Mouse (Mus musculus): ENCODE data around the gene Irf4. TPM values are rescaled to one million over a fixed set of nuclear protein-coding genes. Genes with fewer than 3 reads are reported as not detected.

Irf4 gene
- total RNA-seq, 2 experiments from 2014 or later = 0.90 to 1.5 TPM

DNA sequence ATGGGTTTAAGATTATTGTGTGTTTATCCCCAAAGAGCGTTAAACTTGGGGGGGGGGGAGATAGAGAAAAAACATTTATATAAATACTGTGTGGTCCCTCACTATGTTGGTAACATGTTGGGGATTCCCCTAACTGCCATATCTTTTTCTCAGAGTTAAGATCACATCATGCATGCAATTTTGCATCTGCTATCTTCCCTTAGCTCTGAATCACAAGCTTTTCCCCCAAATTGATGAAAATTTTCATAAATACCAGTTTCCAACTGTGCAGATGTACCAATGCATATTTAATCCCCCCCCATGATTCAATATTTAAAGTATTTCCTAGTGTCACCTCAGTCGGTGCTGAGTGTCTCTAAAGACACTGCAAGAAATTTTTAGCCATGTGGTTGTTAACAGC is 11.8 kb upstream of the Irf4 start:
- DNase-seq (ENCODE audit: low spot score in 2 of 2) = no peak

DNA sequence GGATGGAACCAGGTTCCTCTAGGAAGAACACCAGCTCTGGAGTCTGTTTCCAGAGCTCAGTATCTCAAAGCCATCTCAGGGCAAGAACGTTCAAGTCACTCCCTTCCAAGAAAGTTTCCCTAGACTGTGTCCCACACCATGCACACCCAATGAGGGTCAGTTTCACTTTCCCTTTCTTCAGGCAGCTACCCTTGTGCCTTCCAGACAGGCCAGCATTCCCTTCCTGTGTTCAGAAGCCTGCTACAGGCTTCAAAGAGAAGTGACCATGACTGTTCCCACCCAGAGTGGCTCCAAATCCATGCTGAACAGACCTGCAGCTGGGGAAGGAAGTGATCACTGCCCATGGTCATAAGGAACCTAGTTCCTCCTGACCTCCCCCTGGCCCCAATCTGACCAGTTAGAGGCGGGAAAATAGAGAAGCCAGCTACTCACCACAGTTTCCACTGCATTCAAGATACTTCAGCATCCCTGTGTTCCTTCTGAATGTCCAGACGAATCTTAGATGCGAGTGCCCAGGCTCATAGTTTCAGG is 10.7 kb upstream of the Irf4 start:
- no peak for DNase-seq (ENCODE audit: low spot score in 2 of 2)

DNA sequence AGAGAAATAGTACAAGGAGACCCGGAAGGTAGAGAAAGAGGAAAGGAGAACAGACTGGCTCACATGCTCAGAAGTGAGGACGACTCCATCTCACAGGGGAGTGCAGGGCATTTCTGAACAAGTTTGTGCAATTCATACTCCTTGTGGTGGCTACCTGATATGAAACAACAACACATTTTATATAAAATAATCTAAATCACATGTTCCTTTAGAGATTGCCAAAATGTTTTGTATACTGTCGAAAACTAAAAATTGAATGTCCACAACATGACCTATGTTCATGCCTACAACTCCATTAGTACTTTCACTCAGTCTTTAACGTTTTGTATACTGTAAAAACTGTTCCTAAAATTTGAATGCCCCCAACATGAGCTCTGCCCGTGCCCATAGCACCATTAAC is 7.9 kb upstream of the Irf4 start:
- no peak for DNase-seq (ENCODE audit: low spot score in 2 of 2)

DNA sequence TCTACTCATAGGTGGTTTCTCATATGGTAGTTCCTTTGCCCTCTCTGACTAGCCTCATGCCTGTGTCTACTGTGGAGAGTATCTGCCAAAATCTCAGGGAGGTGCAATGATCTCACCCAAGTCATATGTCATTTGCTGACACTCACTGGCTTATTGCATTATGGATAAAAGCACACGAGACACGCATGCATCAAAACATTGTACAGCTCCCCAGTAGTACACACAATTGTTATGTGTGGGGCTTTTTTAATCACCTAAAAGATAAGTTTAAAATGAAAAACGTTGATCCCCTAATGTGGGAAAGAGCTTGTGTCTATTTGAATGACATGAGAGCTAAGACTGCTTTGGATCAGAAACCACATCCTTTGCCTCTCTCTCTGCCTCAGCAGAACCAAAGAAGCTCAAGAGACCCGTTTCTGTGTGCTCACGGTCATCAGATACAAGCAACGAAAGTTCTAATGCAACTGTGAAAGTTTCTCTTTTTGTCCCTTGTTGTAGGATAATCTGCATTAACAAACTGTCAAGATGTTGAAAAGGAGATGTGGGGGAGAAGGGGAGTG is 6.5 kb upstream of the Irf4 start:
- no peak for DNase-seq (ENCODE audit: low spot score in 2 of 2)

DNA sequence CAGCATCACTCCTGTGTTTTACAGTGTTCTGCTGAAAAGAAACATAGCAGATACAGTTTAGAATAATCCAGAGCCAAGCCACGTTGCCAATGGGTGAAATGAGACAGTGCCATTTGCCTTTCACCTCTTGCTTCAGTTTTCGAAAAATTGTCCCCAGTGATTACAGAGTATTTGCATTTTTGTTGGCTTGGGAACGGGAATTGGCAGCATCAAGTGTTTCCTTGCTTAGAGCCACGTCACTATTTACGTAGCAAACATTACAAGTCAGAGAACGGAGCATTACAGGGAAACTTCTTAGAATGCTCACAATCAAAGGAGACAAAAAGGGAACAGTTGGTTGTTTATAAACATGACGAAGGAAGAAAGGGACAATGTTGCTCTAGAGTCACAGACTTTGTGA is 3.9 kb upstream of the Irf4 start:
- no peak for DNase-seq (ENCODE audit: low spot score in 2 of 2)

DNA sequence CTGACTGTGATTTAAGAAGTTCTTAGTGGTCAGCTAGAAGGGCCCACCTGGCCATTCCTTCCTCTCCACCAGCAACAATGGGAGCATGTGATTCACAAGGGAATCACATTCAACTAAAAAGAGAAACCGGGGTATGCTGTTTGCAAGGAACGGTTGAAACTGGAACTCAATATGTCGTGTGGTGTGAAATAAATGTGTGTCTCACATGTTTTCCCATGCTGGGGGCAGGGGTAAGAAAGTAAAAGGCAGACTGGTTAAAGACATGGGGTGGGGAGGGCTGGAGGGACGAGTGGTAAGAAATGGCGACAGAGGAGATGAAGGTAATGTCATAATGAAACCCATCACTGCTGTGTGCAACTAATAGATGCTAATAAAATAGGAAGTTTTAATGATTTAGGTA is 2.0 kb upstream of the Irf4 start:
- no peak for DNase-seq (ENCODE audit: low spot score in 2 of 2)

DNA sequence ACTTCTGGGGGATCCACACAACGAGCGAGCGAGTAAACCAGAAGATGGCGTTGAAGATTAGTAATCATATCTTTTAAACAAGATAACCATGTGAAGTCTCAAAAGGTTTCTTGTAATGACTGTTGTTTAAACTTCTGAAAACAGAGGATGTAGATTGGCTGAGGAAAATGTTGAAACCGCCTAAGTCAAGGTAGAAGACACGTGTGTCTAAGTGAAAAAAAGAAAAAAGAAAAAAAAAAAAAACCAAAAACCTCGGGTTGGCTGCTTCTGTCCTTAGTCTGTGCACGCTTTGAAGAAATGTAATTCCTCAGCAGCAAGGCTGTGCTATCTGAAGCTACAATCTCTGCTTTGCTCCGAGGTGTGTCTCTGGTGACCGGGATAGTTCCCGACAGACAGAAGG is 1.5 kb upstream of the Irf4 start:
- DNase-seq (ENCODE audit: low spot score in 2 of 2) = no peak

DNA sequence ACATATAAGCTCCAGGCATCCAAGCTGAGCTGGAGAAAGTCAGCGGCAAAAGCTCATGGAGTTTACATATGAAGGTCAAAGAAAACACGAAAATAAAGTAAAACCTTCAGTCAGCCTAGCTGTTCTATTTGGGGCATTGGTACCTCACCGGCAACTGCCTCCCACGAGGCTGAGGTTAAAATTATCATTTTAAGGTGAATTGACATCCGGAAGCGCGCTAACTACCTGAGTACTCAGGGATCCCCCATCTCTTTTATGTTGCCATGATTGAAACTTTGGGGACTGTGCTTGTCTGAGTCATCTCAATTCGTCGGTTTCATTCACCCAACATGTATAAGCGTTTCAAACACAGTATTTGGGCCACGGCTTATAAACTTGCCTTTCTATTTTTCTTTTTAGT is 705 bp upstream of the Irf4 start:
- no peak for DNase-seq (ENCODE audit: low spot score in 2 of 2)

DNA sequence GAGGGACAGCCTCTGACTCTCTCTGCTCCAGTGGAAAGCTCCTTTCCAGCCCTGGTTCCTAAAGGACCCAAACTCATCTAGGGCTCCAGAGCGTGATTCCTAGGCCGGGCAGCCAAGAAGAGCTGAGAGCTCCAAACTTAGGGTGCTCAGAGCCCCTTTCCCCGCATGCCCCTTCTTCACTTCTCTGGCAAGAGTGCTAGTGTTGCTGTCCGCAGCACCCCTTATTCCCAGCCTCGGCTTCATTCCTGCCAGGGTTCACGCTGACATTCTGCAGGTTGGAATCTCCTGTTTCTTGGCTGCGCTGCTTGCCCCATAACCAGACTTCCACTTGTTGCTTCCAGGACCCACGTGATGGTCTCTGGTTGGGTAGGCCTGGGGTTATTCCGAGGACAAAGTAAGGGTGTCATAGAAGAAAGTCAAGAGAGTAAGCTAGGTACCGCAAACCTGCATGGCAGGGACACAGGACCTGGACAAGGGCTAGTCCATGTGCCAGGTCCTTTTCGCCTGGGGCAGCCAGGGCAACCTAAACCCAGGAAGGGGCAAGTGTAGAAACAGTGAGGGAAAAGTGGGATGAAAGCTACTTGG is 623 bp downstream of the Irf4 start:
- DNase-seq (ENCODE audit: low spot score in 2 of 2) = no peak

DNA sequence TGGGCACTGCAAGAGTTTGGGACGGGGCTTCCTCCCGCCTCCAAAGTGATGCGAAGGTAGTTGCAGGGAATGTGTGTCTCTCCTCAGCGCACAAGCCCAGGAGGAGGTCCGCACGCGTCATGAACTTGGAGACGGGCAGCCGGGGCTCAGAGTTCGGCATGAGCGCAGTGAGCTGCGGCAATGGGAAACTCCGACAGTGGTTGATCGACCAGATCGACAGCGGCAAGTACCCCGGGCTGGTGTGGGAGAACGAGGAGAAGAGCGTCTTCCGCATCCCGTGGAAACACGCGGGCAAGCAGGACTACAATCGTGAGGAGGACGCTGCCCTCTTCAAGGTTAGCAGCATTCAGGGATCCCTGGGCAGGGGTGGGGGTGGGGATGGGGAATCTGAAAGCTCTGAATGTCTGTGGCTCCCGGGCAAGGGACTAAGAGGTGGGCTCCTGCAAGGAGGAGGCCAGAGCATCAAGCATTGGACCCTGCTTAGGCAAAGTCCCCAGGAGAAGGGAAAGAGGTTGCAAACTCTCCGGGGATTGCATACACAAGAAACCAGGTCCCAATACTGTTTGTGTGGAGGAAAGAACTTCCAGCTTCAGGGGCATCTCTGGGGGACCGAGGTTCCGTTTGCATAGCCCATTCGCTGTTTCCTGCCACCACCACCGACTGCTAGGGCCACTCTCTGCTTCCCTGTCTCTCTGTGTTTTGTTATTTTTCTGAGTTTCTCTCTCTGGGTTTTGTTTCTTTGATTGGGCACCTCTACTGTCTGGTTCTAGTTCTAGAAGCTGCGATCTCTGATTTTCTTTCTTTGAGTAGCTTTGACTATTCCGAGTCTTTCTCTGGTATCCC is 1.7 kb downstream of the Irf4 start:
- no peak for DNase-seq (ENCODE audit: low spot score in 2 of 2)

DNA sequence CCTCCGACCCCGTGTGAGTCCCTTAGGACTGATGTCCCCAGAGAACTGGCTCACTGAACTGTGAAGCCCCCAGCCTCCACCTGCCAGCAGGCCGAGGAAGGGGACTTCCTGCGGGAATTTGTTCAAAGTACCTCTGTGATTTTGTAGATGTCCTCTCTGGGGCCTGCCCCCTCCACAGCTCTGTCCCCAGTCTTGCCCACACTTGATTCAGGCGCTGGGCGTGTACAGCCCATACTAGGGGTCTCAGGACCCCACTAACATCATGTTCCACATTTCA is 2.2 kb downstream of the Irf4 start:
- DNase-seq (ENCODE audit: low spot score in 2 of 2) = no peak

DNA sequence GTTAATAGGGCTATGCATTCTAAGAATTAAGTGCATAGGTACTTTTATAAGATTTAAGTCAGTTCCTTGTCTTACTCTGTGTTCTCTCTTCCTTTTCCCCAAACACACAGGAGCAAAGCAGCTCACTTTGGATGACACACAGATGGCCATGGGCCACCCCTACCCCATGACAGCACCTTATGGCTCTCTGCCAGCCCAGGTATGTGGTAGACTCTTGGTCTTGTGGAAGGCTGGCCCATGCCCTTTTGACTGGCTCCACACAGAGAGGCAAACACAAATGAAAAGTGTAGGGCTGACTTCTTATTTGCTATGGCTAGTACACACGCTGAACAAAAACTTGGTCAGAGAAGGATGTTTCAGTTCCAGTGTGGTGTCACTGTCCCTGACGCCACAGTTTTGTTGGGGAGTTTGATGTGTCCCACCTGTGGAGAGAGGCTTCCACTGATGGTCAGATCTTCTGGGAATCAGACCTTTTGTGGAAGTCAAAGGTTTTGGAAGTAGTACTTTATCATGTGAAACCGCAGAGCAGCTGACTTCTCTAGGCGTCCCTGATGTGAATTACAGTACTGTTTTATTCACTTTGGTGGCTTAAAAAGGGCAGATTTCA is 3.7 kb downstream of the Irf4 start:
- DNase-seq (ENCODE audit: low spot score in 2 of 2) = no peak

DNA sequence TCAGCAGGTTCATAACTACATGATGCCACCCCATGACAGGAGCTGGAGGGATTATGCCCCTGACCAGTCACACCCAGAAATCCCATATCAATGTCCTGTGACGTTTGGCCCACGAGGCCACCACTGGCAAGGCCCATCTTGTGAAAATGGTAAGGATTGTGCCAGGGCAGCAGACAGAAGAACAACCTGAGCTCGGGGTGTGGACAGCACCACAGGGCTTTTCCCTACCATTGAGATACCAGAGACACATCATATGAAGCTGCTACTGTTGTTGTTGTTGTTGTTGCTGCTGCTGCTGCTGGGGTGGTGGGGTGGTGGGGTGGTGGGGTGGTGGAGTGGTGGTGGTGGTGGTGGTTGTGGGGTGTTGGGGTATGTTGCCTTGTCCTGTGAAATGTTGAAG is 4.4 kb downstream of the Irf4 start:
- no peak for DNase-seq (ENCODE audit: low spot score in 2 of 2)

DNA sequence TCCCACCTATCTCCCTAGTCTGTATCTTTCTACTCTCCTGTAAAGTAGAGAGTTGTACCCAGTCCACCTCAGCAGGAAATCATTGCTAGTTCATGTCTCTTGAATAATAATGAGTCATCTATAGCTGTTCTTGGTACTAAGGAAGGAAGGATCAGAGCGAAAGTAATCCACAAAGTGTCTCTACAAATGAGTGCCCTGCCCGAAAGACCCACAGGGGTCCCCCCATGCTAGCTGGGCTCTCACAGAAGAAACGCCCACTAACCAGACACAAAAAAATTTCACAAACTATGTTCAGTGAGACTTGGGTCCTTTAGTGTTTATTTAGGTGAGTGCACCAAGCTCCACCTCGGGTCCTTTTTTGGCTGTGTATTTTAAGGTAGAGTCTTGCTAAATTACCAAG is 5.0 kb downstream of the Irf4 start:
- no peak for DNase-seq (ENCODE audit: low spot score in 2 of 2)

DNA sequence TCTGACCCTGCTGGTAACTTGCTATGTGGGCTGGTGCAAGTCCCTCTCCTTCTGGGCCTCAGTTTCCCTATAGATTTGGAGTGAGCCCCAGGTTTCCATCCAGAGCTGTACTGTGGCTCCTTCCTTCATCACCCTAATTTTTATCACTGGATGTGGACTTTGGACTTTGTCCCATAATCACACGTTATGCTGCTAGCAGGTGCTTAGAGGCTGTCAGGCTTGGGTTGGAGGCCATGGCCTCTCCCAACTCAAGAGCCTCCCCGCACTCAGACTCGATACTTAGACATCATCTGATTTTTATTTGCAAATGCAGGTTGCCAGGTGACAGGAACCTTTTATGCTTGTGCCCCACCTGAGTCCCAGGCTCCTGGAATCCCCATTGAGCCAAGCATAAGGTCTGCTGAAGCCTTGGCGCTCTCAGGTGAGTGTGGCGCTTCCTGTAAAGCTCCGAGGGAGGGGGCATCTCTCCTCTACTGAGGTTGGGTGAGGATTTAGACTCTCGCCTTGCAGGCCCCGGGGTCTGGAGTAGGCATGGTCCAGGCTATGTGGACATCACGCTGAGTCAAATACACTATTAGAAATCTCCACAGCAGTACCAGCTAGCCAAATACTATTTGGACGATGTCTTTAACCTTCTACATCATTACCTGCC is 5.9 kb downstream of the Irf4 start:
- DNase-seq (ENCODE audit: low spot score in 2 of 2) = no peak

DNA sequence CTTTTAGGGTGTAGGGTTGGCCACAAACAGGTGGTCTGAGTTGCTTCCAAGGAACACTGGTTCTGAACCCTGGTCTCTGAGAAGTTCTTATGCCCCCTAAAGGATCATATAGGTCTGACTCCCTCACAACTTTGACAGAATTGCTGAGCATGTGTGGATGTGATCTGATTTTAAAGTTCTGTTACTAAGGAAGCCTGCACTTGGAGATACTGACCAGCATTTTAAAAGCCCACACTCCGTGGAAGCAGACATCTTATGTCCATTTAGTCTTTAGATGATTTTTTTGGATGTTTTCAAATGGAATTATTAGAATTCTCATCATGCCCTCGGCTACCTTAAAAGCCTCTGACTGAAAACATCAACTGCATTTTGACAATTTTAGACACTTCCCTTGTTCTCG is 6.6 kb downstream of the Irf4 start:
- DNase-seq (ENCODE audit: low spot score in 2 of 2) = no peak

DNA sequence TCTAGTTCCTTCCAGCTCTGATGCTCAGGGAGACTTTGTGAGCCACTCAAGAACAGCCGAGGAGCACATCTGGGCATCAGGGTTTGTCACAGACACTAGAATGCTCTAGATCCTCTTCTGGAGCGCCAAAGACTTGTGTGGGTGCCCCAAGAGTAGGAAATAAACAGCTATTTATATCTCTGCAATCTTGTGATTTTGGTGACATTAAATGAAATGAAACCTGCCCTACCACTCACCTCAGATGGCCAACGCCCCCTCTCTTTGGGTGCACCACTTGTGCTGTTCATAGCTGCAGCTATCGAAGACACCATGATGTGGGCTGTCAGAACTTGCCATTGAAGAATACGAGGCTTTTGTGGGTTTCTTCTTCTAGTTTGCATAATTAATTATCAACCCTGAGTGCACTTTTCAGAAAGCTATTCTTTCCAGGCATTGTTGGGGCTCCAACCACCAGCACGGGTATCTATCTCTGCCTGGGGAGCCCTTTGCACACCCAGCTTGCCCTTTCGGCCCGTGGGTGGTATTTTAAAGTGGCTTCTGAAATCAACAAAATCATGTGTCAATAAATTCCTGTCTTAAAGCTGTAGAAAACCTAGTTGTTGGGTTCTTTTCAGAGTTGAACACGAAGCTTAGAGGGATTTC is 7.1 kb downstream of the Irf4 start:
- no peak for DNase-seq (ENCODE audit: low spot score in 2 of 2)

DNA sequence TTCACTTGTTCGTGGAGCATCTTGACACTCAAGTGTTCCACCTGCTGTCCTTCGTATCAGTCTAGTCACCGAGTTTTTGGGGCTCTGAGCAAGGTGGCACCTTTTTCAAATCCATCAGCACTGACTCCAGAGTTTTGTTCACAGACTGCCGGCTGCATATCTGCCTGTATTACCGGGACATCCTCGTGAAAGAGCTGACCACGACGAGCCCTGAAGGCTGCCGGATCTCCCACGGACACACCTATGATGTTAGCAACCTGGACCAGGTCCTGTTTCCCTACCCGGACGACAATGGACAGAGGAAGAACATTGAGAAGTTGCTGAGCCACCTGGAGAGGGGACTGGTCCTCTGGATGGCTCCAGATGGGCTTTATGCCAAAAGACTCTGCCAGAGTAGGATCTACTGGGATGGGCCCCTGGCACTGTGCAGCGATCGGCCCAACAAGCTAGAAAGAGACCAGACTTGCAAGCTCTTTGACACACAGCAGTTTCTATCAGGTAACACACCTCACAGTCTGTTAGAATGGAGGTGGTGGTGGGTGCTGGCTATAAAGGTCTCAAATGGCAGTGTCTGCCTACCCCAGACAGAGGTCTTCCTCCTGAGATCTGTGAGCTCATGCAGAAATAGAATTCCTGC is 8.4 kb downstream of the Irf4 start:
- no peak for DNase-seq (ENCODE audit: low spot score in 2 of 2)

DNA sequence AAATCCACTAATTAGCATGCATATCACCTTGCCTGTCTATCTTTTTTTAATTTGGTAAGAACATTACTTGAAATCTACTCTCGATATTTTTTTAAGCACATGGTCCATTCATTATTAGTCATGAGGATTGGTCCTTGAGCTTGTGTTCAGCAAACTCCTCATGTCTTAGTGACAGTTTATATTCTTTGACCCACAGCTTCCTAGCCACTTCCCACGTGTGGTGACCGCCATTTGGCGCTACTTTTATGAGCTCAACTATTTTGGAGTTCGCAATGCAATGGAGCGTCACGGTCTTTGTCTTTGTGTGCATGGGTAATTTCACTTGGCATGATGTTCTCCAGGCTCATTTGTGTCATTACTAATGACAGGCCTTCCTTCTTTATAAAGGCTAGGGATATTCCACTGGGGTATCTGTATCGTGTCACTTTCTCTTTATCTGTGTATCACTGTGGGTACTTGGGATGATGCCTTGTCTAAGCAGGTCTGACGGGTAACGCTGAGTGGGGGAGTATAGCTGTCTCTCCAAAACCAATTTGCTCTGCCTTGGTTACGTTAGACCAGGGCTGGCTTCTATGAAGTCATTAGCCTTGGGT is 9.9 kb downstream of the Irf4 start:
- no peak for DNase-seq (ENCODE audit: low spot score in 2 of 2)

DNA sequence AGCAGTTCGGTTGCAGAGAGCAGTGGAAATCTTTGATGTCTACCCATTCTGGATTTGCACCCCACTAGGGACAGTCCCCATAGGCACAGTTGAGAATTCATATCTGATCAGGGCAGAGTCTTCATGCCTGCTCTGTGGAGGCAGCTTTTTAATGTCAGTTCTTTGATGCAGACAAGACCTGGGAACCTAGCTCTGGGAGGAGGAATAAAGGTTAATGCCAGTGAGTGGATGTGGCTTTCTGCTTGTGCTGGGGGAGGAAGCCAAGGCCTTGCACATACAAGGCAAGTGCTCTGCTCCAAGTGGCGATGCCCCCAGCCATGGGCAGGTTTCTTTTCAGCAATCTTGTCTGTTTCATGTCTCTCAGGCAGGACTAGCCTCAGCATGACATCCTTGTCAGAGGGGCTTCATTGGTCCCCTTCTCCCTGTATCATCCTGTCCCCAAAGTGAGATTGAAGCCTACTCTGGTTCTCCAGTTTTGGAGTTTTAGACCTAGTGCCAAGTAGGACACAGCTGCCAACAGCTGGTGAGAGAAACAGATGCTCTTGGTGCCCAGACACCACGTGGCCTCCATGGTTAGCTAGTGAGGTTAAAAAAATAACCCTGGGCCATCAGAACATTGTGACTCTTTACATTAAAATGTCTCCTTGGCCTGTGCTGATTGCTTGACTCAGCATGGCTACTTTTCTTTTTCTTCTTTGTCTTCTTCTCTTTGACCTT is 11.5 kb downstream of the Irf4 start:
- no peak for DNase-seq (ENCODE audit: low spot score in 2 of 2)
